Mouse (Mus musculus) heart, embryonic 12.5 days (tissue): ENCODE data around the gene Mag. TPM values are rescaled to one million over a fixed set of nuclear protein-coding genes. Genes with fewer than 3 reads are reported as not detected.

Experiments used
- ATAC-seq: fragments of 200-750 bp; cut with Nextera tagmentation; 2 replicates; pipeline ENCODE4 v1.8.0; 2017; ENCODE audit warnings: moderate TSS enrichment, moderate library complexity; ENCODE audit not compliant: insufficient number of reproducible peaks, low FRiP score
- H3K27ac ChIP-seq: fragments of 300-500 bp; sonication (generic); 2 replicates; pipeline ENCODE4 v1.5.1; 2016; ENCODE audit warnings: mild to moderate bottlenecking, moderate library complexity; ENCODE audit not compliant: poor library complexity, severe bottlenecking
- H3K27me3 ChIP-seq: fragments of 300-500 bp; sonication (generic); replicated peaks from 2 replicates; pipeline ENCODE4 v1.6.1; 2016; ENCODE audit warnings: mild to moderate bottlenecking, moderate library complexity
- H3K36me3 ChIP-seq: fragments of 300-500 bp; sonication (generic); 2 replicates; pipeline ENCODE4 v1.6.1; 2016; ENCODE audit warnings: mild to moderate bottlenecking, moderate library complexity
- H3K4me1 ChIP-seq: fragments of 300-500 bp; sonication (generic); replicated peaks from 2 replicates; pipeline ENCODE4 v1.6.1; 2016; ENCODE audit warnings: mild to moderate bottlenecking
- H3K4me2 ChIP-seq: fragments of 300-500 bp; sonication (generic); 2 replicates; pipeline ENCODE4 v1.6.1; 2016; ENCODE audit warnings: mild to moderate bottlenecking, moderate library complexity
- H3K4me3 ChIP-seq: fragments of 300-500 bp; sonication (generic); 2 replicates; pipeline ENCODE4 v1.5.1; 2016; ENCODE audit warnings: mild to moderate bottlenecking
- H3K9ac ChIP-seq: fragments of 300-500 bp; sonication (generic); 2 replicates; pipeline ENCODE4 v1.6.1; 2016; ENCODE audit warnings: mild to moderate bottlenecking, moderate library complexity
- H3K9me3 ChIP-seq: fragments of 300-500 bp; sonication (generic); replicated peaks from 2 replicates; pipeline ENCODE4 v1.6.1; 2016; ENCODE audit warnings: mild to moderate bottlenecking, moderate library complexity
- WGBS: fragments of 180-500 bp; shearing (Covaris S2); methylation state at CpG from one replicate; pipeline ENCODE4 v1.1.7; 2016; 5-methylcytosine and 5-hydroxymethylcytosine counted together
- polyA plus RNA-seq: library from polyadenylated mRNA; unstranded; fragments of >200 nt; fragmentation: Nextera tagmentation; extraction: Ambion mirVana; gene quantifications from 2 replicates; pipeline ENCODE4 v1.2.1, GENCODE M21; 2016

The Mag gene
- polyA plus RNA-seq, 1 experiment from 2014 or later: not detected

DNA sequence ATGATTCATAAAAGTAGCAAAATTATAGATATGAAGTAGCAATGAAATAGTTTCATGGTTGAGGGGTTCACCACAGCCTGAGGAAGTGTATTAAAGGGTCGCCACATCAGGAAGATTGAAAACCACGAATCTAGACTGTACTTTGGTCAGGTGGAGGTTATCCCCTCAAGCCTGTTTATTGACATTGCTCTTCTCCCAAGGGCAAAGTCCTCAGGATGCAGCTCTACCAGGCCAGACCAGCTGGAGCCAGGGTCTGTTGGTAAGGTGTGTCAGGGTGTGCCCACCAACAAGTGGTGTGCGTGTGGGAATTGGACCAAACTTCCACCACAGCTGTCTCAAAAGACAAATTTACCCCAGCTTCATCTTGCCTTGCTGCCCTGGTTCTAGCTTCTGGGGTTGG is 19.5 kb downstream of the Mag start:
- no peak for ATAC-seq
- no peaks in the 10 kb centered on the region for H3K4me1 ChIP-seq
- H3K9me3 ChIP-seq: no peaks in the 10 kb centered on the region
- no peaks in the 10 kb centered on the region for H3K36me3 ChIP-seq
- WGBS: 87% methylated on average over 3 of the region's 3 CpGs
- no peak overlapping the region for H3K4me3 ChIP-seq
- no peak overlapping the region for H3K4me2 ChIP-seq
- H3K9ac ChIP-seq: no peak overlapping the region
- H3K27ac ChIP-seq: no peak overlapping the region
- peaks cover 14% of the 10 kb centered on the region; the same call in 1 of the 2 replicates for H3K27me3 ChIP-seq

DNA sequence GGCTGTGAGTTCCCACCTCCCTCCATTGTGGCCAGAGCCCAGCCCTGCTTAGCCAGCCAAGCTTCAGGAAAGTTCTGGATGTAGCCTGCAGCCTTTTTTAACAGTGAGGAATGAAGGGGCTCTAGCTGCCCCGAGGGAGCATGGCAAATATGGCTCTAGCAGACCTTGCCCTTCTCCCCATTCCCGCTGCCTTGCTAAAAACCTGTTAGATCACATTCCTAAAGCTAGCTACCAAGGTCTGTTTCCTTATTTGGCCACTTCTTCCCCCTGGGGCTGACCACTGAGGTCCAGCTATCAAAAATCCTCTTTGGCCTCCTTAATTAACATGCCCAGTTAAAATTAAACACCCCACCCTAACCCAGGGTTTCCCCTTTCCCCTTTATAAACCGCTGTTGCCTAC is 22.2 kb downstream of the Mag start:
- H3K4me3 ChIP-seq: no peak overlapping the region
- no peaks in the 10 kb centered on the region for H3K4me1 ChIP-seq
- no peak overlapping the region for H3K4me2 ChIP-seq
- H3K9ac ChIP-seq: no peak overlapping the region
- 0 out of 2 replicates have a peak, but pooled peaks cover 11% of the 10 kb centered on the region for H3K27me3 ChIP-seq
- no peak overlapping the region for H3K27ac ChIP-seq
- ATAC-seq: no peak
- 51% methylated on average over 3 of the region's 3 CpGs for WGBS
- no peaks in the 10 kb centered on the region for H3K9me3 ChIP-seq
- H3K36me3 ChIP-seq: no peaks in the 10 kb centered on the region

DNA sequence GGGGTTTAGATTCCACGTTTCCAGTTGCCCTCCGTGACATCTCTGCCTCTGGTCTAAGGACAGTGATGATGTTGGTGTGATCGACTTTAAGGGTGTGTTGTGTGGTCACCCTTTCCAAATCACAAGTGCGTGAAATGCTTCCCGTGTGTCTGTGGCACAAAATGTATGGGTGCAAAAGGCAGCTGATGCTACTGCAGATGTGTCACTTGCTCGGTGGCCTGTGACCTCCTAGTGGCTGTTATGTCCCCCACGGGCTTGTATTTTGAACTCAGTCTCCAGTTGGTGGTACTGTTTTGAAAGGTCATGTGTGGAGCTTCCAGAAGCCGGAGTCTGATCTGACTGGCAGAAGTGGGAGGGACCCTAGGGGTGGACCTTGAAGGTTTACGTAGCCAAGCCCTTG is 22.9 kb downstream of the Mag start:
- no peaks in the 10 kb centered on the region for H3K36me3 ChIP-seq
- H3K4me3 ChIP-seq: no peak overlapping the region
- no peak overlapping the region for H3K9ac ChIP-seq
- H3K4me2 ChIP-seq: no peak overlapping the region
- no peak overlapping the region for H3K27ac ChIP-seq
- no peak for ATAC-seq
- 0 out of 2 replicates have a peak, but pooled peaks cover 6% of the 10 kb centered on the region for H3K27me3 ChIP-seq
- H3K9me3 ChIP-seq: no peaks in the 10 kb centered on the region
- 81% methylated on average over 9 of the region's 9 CpGs for WGBS
- H3K4me1 ChIP-seq: no peaks in the 10 kb centered on the region

DNA sequence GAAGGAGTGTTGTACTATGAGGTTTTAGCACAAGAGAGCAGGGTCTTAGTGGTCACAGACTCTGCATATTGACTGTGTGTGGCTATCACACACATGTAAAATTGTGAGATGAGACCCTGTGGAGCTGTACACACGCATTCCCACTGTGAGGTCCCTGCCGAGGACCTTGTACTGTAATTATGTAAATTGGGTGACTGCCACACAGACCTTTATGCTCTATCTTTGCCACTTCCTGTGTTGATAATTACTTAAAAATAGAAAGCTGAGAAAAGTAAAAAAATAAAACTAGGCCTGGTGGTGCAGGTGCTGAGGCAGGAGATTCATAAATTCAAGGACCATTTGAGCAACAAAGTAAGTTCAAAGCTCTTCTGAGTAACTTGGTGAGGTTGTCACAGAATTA is 24.0 kb downstream of the Mag start:
- no peak overlapping the region for H3K27ac ChIP-seq
- H3K4me2 ChIP-seq: no peak overlapping the region
- ATAC-seq: no peak
- 54% methylated on average over 2 of the region's 2 CpGs for WGBS
- no peak overlapping the region for H3K9ac ChIP-seq
- H3K36me3 ChIP-seq: no peaks in the 10 kb centered on the region
- no peak overlapping the region for H3K4me3 ChIP-seq
- no peaks in the 10 kb centered on the region for H3K9me3 ChIP-seq
- H3K4me1 ChIP-seq: no peaks in the 10 kb centered on the region
- 0 out of 2 replicates have a peak, but pooled peaks cover 5% of the 10 kb centered on the region for H3K27me3 ChIP-seq

DNA sequence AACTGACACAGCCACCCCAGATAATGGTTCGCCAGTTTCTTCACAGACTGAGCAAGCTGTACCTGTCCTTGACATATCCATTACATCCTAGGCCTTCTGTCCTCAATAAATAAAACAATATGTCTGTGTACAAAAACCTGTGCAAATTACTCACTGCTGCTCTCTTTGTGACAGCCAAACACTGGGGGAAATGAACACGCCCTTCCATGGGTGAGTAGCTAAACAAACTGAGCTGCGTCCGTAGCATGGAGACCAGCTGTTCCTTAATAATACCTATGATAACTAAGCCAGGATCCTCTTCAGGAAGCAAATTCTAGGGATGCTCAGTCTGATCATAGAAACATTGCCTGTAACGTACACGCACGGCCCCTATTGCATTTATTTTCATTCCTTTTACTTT is 25.9 kb downstream of the Mag start:
- Histone ChIP-seq H3K4me3 (no peak overlapping the region), H3K9ac (no peak overlapping the region), H3K27ac (no peak overlapping the region), H3K4me2 (no peak overlapping the region), H3K27me3 (no peaks in the 10 kb centered on the region), H3K36me3 (no peaks in the 10 kb centered on the region), H3K9me3 (no peaks in the 10 kb centered on the region), H3K4me1 (no peaks in the 10 kb centered on the region)
- 80% methylated on average over 7 of the region's 7 CpGs for WGBS
- no peak for ATAC-seq

DNA sequence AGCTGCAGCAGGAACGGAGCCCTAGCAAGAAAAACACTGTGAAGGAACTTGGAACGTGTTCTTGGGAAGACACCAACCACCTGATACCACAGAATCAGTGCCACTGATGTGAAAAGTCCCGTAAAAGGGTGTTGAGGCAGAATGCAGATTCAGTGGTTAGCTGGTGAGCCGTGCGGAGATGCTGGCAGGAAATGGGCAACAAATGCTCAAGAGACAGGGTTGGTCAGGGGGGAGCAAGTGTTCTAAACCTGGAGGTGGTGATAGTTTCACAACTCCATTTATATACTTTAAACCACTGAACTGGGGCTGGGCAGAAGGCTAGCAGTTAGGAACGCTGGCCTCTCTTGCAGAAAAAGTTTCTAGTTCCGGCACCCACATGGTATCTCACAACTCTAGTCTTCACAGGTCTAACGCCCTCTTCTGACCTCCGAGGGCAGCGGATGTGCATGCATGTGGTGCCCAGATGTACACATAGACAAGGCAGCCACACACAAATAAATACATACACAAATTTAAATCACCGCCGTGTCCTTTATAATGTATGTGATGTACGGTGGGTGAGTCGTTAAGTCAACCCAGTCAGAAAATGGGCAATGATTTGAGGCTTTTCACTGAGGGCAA is 27.0 kb downstream of the Mag start:
- no peak overlapping the region for H3K4me2 ChIP-seq
- no peaks in the 10 kb centered on the region for H3K4me1 ChIP-seq
- H3K27me3 ChIP-seq: no peaks in the 10 kb centered on the region
- 78% methylated on average over 14 of the region's 14 CpGs for WGBS
- no peaks in the 10 kb centered on the region for H3K9me3 ChIP-seq
- no peak for ATAC-seq
- H3K4me3 ChIP-seq: no peak overlapping the region
- no peaks in the 10 kb centered on the region for H3K36me3 ChIP-seq
- H3K27ac ChIP-seq: no peak overlapping the region
- H3K9ac ChIP-seq: no peak overlapping the region

DNA sequence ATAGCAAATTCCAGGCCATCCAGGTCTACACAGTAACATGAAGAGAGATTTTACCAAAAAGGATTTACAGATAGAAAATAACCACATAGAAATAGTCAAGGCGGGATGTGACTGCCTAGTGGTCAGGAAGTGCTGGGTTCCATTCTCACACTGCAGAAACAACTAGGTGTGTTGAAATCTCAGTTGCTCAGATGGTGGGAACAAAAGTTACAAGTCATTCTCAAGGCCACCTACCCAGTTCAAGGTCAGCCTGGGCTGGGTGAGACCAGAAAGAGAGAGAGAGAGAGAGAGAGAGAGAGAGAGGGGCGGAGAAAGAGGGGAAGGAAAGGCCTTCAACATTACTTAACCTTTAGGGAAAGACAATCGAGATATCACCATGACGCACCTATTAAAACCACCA is 27.8 kb downstream of the Mag start:
- Histone ChIP-seq H3K9ac (no peak overlapping the region), H3K36me3 (no peaks in the 10 kb centered on the region), H3K4me3 (no peak overlapping the region), H3K27ac (no peak overlapping the region), H3K27me3 (no peaks in the 10 kb centered on the region), H3K4me2 (no peak overlapping the region), H3K4me1 (no peaks in the 10 kb centered on the region), H3K9me3 (no peaks in the 10 kb centered on the region)
- no peak for ATAC-seq
- WGBS: 81% methylated on average over 4 of the region's 4 CpGs

DNA sequence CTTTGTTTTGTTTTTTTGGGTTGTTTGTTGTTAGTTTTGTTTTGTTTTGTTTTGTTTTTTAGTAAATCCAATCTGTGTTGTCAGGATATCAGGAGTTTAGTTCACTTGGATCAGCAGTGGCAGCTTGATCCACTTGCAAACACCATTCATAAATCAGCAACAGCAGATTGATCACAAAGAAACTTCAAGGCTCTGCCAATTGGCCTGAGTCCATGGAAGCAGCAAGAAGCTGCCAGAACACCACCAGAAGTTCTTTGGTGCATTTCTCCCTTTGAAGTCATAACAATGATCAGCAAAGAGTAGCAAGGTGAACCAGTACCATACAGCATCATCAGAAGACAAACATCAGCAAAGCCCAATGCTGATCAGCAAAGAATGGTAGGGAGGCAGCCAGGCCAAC is 30.6 kb downstream of the Mag start:
- no peak overlapping the region for H3K4me2 ChIP-seq
- H3K4me3 ChIP-seq: no peak overlapping the region
- 0 out of 2 replicates have a peak, but pooled peaks cover 2% of the 10 kb centered on the region for H3K27me3 ChIP-seq
- ATAC-seq: no peak
- no peak overlapping the region for H3K27ac ChIP-seq
- H3K4me1 ChIP-seq: no peaks in the 10 kb centered on the region
- H3K36me3 ChIP-seq: no peaks in the 10 kb centered on the region
- H3K9me3 ChIP-seq: no peaks in the 10 kb centered on the region
- no peak overlapping the region for H3K9ac ChIP-seq

DNA sequence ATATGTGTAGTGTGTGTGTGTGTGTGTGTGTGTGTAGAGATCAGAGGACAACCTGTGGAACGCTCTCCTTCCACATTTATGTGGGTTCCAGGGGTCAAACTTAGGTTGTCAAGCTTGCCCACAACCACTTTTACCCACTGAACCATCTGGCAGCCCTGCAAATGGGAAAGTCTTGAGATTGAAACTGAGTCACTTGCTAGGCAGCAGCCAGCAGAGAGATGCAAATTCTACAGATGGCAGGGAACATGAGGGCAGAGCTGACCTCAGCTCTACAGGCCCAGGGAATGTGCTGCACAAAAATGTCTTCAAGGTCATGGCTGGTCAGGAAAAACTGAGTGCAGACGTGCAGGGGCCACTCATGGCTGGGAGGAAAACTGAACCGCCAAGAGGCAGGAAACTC is 33.3 kb downstream of the Mag start:
- H3K9me3 ChIP-seq: no peaks in the 10 kb centered on the region
- H3K4me3 ChIP-seq: no peak overlapping the region
- WGBS: 65% methylated on average over 3 of the region's 3 CpGs
- H3K9ac ChIP-seq: no peak overlapping the region
- H3K4me2 ChIP-seq: no peak overlapping the region
- no peak overlapping the region for H3K27ac ChIP-seq
- no peaks in the 10 kb centered on the region for H3K36me3 ChIP-seq
- no peaks in the 10 kb centered on the region for H3K4me1 ChIP-seq
- H3K27me3 ChIP-seq: 0 out of 2 replicates have a peak, but pooled peaks cover 4% of the 10 kb centered on the region
- ATAC-seq: no peak

DNA sequence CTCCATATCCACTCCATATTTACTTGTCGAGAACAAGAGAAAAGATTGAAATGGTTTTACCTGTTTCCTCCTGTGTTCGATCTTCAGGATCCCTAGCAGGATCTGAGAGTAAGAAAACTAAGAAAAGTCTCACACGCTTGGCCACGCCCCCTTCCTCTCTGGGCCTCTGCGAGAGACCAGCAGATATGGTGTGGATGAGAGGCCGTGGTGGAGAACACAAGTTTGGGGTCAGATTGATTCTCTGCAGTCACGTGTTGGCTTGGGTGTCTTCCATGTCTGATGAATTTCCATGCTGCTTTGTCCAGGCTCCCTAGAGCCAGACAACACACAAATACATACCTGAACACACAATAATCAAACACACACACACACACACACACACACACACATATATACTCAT is 34.5 kb downstream of the Mag start, which contains the start of gene Cd22:
Cd22 (minus strand) TSS at position 167 of the 400 bp plus-strand sequence.
- H3K27me3 ChIP-seq: peaks cover 4% of the 10 kb centered on the region; the same call in 1 of the 2 replicates
- H3K9me3 ChIP-seq: no peaks in the 10 kb centered on the region
- H3K4me3 ChIP-seq: no peak within 1 kb of the TSS
- H3K4me2 ChIP-seq: no peak within 1 kb of the TSS
- H3K9ac ChIP-seq: no peak within 1 kb of the TSS
- WGBS: 46% methylated on average over 7 of the region's 7 CpGs
- no peak for ATAC-seq
- H3K36me3 ChIP-seq: no peaks in the 10 kb centered on the region
- no peak within 1 kb of the TSS for H3K27ac ChIP-seq
- H3K4me1 ChIP-seq: no peaks in the 10 kb centered on the region

DNA sequence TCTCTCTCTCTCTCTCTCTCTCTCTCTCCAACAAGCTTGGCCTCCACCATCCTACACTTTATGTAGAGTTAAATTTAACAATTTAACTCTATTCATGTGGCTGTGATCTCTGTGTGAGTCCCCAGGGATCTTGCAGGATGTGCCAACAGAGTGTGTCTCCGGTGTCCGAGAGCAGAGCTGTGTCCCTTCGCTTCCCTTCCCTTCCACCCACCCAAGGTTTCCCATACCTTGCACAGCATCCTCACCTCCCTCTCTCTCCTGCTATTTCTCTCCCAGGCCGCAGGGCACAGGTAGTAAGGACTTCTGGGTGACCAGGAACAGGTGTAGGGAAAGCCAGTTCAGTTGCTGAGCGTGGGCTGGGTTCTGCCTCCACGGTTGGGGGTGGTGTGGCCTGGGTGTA is 35.7 kb downstream of the Mag start:
- Histone ChIP-seq H3K4me3 (no peak overlapping the region), H3K4me1 (no peaks in the 10 kb centered on the region), H3K9ac (no peak overlapping the region), H3K27ac (no peak overlapping the region), H3K36me3 (no peaks in the 10 kb centered on the region), H3K4me2 (no peak overlapping the region), H3K27me3 (peaks cover 5% of the 10 kb centered on the region), H3K9me3 (no peaks in the 10 kb centered on the region)
- 69% methylated on average over 6 of the region's 6 CpGs for WGBS
- ATAC-seq: no peak

DNA sequence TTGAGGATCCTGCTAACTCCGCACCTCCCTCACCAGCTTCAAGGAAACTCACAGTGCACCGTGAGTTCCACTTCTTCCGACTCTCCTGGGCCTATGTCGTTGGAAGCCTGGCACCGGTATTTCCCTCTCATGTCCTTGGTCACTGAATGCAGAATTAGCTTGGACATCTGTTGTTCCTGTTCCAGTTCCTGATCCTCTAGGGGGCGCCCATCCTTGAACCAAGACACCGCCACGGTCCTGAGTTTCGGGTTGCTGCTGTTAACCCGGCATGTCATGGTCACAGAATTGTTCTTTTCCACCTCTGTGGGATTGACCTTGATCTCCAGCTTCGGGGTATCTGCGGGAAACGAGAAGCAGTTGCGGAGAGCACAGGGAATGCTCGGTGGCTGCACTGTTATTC is 41.6 kb downstream of the Mag start:
- H3K27me3 ChIP-seq: peaks cover 47% of the 10 kb centered on the region
- no peaks in the 10 kb centered on the region for H3K36me3 ChIP-seq
- no peak overlapping the region for H3K27ac ChIP-seq
- H3K9me3 ChIP-seq: no peaks in the 10 kb centered on the region
- peak overlapping the region; percentile 49 for H3K4me2 ChIP-seq
- WGBS: 19% methylated on average over 15 of the region's 15 CpGs
- no peak overlapping the region for H3K9ac ChIP-seq
- H3K4me1 ChIP-seq: no peaks in the 10 kb centered on the region
- ATAC-seq: 0 out of 2 replicates have a peak, but pooled peaks have one; percentile 4
- 0 out of 2 replicates have a peak overlapping the region, but pooled peaks have one; percentile 3 for H3K4me3 ChIP-seq
